Mouse (Mus musculus): ENCODE measurements around the gene Fam20b. TPM values are rescaled to one million over a fixed set of nuclear protein-coding genes. Genes with fewer than 3 reads are reported as not detected.

Gene Fam20b
- 16.3 and 25.9 TPM in 2 replicates for polyA plus RNA-seq (2012; rRNA removed)

DNA sequence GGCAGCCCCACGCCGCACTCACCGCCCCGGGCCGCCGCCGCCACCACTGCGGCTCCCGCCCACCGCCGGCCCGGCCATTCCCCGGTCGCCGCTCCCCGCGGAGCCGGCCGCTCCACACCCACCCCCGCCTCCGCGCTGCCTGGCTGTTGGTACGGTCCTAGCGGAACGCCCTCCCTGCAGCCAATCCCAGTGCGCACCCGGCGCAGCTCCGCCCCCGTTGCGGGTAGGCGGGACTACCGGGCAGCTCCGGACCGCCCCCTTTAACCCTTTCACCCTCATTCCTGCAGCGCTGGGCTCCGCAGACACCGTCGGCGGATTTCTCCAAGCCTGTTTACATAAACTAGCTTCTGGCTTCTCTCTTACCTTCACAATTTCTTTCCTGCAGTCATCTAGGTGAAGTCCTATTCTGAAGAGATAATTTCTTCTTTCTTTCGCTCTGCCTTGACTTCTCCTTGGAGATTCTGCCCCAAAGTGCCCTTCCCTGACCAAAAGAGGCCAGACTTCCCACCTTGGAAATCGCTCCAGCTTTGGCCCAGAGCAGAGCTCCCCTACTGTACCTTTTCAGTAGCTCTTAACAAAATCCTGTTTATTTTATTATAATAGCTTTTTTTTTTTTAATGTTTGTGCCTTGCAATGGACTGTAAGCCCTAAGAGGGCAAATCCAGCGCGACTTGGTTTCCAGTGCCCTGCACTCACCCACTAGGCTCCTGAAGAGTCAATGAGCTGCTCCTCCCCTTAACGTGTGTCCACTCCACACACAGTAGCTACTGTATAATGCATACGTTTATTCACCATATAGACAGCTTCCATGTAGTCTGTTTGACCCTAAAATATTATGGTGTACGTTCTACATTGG, at the start of gene Fam20b:
Gene Fam20b, minus strand, starts transcription at position 137 of the 856 bp plus-strand sequence.
- Histone ChIP-seq H3K4me3 (replicated peaks; ENCODE audit: extremely low read depth, low read depth, low read length) (peak within 1 kb of the TSS; percentile 79), H3K4me1 (ENCODE audit: control insufficient read depth, insufficient read depth, low read length) (peaks cover 4% of the 10 kb centered on the region)
- WGBS: 2% methylated on average over 37 of the region's 47 CpGs
- peak; percentile 97 for DNase-seq
- no peak for TF ChIP-seq CTCF (IDR thresholded peaks at IDR 0.05; ENCODE audit: insufficient read depth, low read length)
- no peak; the same call in 1 of the 2 replicates for TF ChIP-seq POLR2A (IDR thresholded peaks at IDR 0.05; ENCODE audit: borderline replicate concordance, extremely low read depth, low read depth, low read length)

DNA sequence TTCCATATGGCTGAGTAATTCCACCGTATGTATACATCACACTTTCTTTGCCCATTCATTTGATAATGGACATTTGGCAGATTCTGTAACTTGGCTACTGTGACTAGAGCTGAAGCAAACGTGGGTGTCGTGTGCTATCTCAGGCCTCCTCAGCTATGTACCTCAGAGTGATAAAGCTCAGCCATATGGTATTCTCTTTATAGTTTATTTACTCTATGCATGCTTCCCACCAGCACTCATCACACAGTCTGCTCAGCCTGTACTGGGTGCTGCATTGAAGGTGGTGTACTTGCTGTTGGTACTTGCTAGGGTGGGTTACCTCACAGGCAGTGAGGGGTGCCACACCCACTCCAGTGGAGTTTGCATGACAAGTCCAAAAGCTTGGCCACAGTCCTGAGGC, 46.4 kb upstream of the Fam20b start:
- TF ChIP-seq POLR2A (IDR thresholded peaks at IDR 0.05; ENCODE audit: borderline replicate concordance, extremely low read depth, low read depth, low read length) (no peak), CTCF (IDR thresholded peaks at IDR 0.05; ENCODE audit: insufficient read depth, low read length) (no peak)
- DNase-seq: no peak
- no peaks in the 10 kb centered on the region; the same call in 1 of the 2 replicates for H3K4me1 ChIP-seq (ENCODE audit: control insufficient read depth, insufficient read depth, low read length)
- WGBS: 91% methylated on average over 3 of the region's 3 CpGs
- H3K4me3 ChIP-seq (replicated peaks; ENCODE audit: extremely low read depth, low read depth, low read length): no peak overlapping the region

- WGBS: 70% methylated on average over 6 of the region's 6 CpGs
- TF ChIP-seq CTCF (IDR thresholded peaks at IDR 0.05; ENCODE audit: insufficient read depth, low read length) (no peak), POLR2A (IDR thresholded peaks at IDR 0.05; ENCODE audit: borderline replicate concordance, extremely low read depth, low read depth, low read length) (no peak)
- Histone ChIP-seq H3K4me1 (ENCODE audit: control insufficient read depth, insufficient read depth, low read length) (no peaks in the 10 kb centered on the region), H3K4me3 (replicated peaks; ENCODE audit: extremely low read depth, low read depth, low read length) (no peak overlapping the region)
- DNase-seq: no peak
Observed at GRCm38 (mm10) chr1:156764584-156764983, 45.7 kb upstream of the Fam20b start.

DNA sequence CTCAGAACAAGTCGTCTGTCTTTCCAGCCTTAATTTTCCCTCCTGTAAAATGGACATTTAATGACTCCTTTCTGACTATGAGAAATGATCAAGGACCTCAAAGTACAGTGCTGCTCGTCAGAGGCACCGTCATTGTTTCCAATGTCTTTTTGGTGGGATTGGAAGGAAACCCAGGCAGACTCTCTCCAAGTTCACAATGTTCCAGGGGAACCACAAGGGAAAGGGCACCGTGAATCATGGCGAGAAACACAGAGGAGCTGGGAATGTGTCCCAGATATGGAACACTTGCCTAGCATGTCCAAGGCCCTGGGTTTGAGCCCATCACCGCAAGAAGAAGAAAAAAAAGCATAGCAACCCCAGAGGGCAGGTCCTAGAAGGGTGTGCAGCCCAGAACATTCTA, 44.4 kb upstream of the Fam20b start:
- TF ChIP-seq CTCF (IDR thresholded peaks at IDR 0.05; ENCODE audit: insufficient read depth, low read length) (no peak), POLR2A (IDR thresholded peaks at IDR 0.05; ENCODE audit: borderline replicate concordance, extremely low read depth, low read depth, low read length) (no peak)

GRCm38 (mm10) chr1:156761430-156761801, 42.5 kb upstream of the Fam20b start:
- WGBS: 66% methylated on average over 10 of the region's 10 CpGs
- DNase-seq: peak; percentile 26
- TF ChIP-seq CTCF (IDR thresholded peaks at IDR 0.05; ENCODE audit: insufficient read depth, low read length) (no peak), POLR2A (IDR thresholded peaks at IDR 0.05; ENCODE audit: borderline replicate concordance, extremely low read depth, low read depth, low read length) (no peak)
- H3K4me1 ChIP-seq (ENCODE audit: control insufficient read depth, insufficient read depth, low read length): no peaks in the 10 kb centered on the region
- no peak overlapping the region for H3K4me3 ChIP-seq (replicated peaks; ENCODE audit: extremely low read depth, low read depth, low read length)

More for the DNA sequence above, 44.4 kb upstream of the Fam20b start:
- Histone ChIP-seq H3K4me1 (ENCODE audit: control insufficient read depth, insufficient read depth, low read length) (no peaks in the 10 kb centered on the region), H3K4me3 (replicated peaks; ENCODE audit: extremely low read depth, low read depth, low read length) (no peak overlapping the region)
- WGBS: 85% methylated on average over 6 of the region's 6 CpGs
- no peak for DNase-seq

GRCm38 (mm10) chr1:156760549-156761429, 41.9 kb upstream of the Fam20b start:
- 80% methylated on average over 13 of the region's 13 CpGs for WGBS
- H3K4me1 ChIP-seq (ENCODE audit: control insufficient read depth, insufficient read depth, low read length): no peaks in the 10 kb centered on the region
- TF ChIP-seq CTCF (IDR thresholded peaks at IDR 0.05; ENCODE audit: insufficient read depth, low read length) (no peak), POLR2A (IDR thresholded peaks at IDR 0.05; ENCODE audit: borderline replicate concordance, extremely low read depth, low read depth, low read length) (no peak)
- H3K4me3 ChIP-seq (replicated peaks; ENCODE audit: extremely low read depth, low read depth, low read length): no peak overlapping the region
- no peak for DNase-seq

- no peaks in the 10 kb centered on the region for H3K4me1 ChIP-seq (ENCODE audit: control insufficient read depth, insufficient read depth, low read length)
- no peak for TF ChIP-seq POLR2A (IDR thresholded peaks at IDR 0.05; ENCODE audit: borderline replicate concordance, extremely low read depth, low read depth, low read length)
- no peak for TF ChIP-seq CTCF (IDR thresholded peaks at IDR 0.05; ENCODE audit: insufficient read depth, low read length)
- no peak overlapping the region for H3K4me3 ChIP-seq (replicated peaks; ENCODE audit: extremely low read depth, low read depth, low read length)
- no peak for DNase-seq
- WGBS: 76% methylated on average over 4 of the region's 4 CpGs
Observed at GRCm38 (mm10) chr1:156758326-156758725, 39.4 kb upstream of the Fam20b start.

- WGBS: 40% methylated on average over 15 of the region's 15 CpGs
- Histone ChIP-seq H3K4me1 (ENCODE audit: control insufficient read depth, insufficient read depth, low read length) (peaks cover 4% of the 10 kb centered on the region), H3K4me3 (replicated peaks; ENCODE audit: extremely low read depth, low read depth, low read length) (no peak overlapping the region)
- no peak for DNase-seq
- no peak for TF ChIP-seq POLR2A (IDR thresholded peaks at IDR 0.05; ENCODE audit: borderline replicate concordance, extremely low read depth, low read depth, low read length)
- TF ChIP-seq CTCF (IDR thresholded peaks at IDR 0.05; ENCODE audit: insufficient read depth, low read length): no peak
Observed at GRCm38 (mm10) chr1:156754608-156755413, 35.9 kb upstream of the Fam20b start.

DNA sequence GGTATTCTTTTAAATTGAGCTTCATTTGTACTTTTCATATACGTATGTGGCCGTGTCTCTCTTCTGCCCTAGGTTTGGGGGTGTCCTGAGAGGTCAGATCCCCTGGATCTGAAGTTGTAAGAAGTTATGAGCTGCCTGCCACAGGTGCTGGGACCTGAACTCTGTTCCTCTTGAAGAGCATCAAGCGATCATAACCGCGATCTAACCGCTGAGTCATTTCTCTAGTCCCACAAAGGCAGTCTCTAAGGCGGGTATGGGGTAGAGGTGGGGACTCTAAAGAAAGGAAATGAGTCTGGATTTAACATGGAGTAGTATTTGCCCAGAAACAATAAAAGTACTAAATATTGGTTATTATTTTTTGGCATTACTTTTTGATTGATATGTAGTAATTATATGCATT, 34.1 kb upstream of the Fam20b start:
- no peak for DNase-seq
- Histone ChIP-seq H3K4me1 (ENCODE audit: control insufficient read depth, insufficient read depth, low read length) (peaks cover 4% of the 10 kb centered on the region), H3K4me3 (replicated peaks; ENCODE audit: extremely low read depth, low read depth, low read length) (no peak overlapping the region)
- WGBS: 85% methylated on average over 7 of the region's 7 CpGs
- no peak for TF ChIP-seq CTCF (IDR thresholded peaks at IDR 0.05; ENCODE audit: insufficient read depth, low read length)
- no peak for TF ChIP-seq POLR2A (IDR thresholded peaks at IDR 0.05; ENCODE audit: borderline replicate concordance, extremely low read depth, low read depth, low read length)

Data from lung, adult 2 months (tissue).